Mouse (Mus musculus) NIH3T3 (cell line): ENCODE results near the gene Daglb.
A peak's percentile ranks its signal among the peaks of the same experiment; 100 is the strongest.

Experiments
- DNase-seq: peaks from one replicate; pipeline ENCODE4 v3.0.0-alpha.2; 2012; ENCODE audit warnings: low read depth

Daglb gene

GRCm38 (mm10) chr5:143464100-143464756, at the start of gene Daglb:
Gene Daglb, plus strand, starts transcription at chr5:143464584.
- peak; percentile 82 for DNase-seq

DNA sequence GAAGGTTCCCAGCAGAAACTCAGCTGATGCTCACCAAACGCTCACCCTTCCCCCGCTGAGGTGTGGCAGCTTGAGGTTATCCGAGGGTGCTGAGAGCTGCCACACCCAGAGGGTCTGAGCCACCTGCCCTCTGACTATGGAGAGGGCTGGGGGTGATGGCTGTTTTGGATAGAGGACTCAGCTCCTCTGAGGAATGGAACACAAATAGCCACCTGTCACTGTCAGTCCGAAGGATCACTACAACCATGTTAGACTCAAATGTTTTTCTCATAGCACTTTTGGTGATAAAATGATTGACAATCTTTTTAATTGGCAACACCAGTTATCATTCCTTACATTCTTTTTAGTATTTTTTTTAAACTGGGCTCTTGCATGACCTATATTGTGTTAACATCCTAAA, 42.9 kb upstream of the Daglb start:
- DNase-seq: no peak

DNA sequence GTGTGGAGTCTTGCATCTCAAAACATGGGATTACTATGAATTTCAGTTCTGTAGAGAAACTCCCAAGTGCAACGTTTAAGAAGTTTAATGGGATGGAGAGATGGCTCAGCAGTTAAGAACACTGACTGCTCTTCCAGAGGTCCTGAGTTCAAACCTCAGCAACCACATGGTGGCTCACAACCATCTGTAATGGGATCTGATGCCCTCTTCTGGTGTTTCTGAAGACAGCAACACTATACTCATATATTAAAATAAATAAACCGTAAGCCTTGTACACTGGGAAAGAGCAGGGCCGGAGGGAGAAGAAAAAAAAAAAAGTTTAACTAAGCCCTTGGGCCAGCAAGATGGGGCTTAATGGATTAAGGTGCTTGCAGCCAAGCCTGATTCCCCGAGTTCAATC, 41.4 kb upstream of the Daglb start:
- DNase-seq: no peak

DNA sequence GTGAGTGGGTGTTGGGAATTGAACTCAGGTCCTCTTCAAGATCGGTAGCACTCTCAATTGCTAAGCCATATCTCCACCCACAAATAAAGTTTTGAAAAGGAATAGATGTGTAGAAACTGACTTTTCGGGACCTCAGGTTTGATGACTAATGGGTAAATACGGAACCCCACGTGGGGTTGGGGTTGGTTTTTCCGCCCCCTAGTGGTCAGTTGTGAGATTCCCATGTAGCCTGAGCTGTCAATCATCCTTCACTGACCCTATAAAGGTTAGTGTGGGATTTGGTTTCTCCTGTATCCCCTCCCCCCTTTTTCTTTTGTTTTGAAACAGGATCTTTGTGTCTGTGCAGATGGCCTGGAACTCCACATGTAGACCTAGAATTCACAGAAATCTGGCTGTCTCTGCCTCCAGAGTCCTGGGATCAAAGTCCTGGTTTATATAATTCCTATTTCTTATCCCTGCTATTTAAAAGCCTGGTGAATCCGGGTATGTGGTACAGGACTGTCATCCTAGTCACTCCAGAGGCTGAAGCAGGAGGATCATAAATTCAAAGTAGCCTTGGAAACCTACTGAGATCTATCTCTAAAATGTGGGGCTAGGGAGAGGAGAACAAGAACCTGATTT, 40.4 kb upstream of the Daglb start:
- DNase-seq: peak; percentile 79

DNA sequence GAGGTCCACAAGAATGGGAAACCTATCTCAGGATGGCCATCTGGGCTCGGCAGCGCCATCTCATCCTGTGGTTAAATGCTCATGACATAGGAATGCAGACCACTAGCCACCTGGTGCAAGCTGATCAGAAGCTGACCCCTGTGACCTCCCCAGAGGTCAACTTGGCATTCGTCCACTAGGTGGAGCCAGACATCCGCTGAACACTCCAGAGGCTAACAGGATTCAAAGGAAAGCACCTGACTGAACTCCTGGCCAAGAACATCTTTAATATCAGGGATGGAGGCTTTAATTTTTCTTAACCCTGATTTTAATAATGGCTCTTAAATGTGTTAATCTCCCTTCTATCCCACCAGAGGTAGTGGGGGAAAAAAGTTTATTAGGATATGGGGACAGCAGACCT, 30.0 kb upstream of the Daglb start:
- DNase-seq: peak; percentile 83

DNA sequence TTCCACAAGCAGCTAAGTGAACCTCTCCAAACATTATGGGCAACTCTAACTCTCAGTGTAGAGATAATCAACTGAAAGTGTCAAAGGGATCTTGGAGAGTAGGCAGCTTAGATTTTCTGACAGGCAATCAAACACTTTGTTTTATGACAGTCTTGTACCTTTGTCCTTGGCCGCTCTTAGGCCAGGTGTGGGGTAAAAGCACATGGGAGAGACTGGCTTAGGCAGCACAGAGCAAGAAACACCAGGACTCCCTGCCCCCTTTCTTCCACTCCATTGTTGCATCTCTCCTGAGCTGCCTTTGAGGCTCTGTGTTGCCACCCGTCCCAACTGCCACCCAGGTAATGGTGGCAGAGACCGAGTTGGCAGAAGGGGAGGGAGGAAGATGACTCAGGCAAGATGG, 23.1 kb upstream of the Daglb start:
- DNase-seq: no peak

GRCm38 (mm10) chr5:143441753-143442152, 22.6 kb upstream of the Daglb start:
- no peak for DNase-seq

DNA sequence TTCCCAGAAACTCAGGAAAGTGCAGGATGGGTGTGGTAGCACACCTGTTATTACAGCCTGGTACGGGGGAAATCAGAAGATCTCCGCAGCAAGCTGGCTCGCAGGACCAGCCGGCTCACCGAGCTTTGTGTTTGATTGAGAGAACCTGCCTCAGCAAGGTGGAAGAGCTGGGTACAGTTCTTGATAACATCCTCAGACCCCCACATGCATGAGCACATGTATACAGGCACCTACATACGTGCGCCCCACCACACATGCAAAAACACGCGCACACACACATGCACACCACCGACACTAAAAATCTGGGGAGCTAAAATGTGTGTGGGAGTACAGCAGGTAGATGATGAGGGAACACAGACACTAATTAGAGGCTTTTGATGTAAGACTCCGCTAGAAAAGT, 713 bp upstream of the Daglb start:
- no peak for DNase-seq

GRCm38 (mm10) chr5:143464757-143465118, 354 bp downstream of the Daglb start:
- no peak for DNase-seq

GRCm38 (mm10) chr5:143465156-143466085, 1.0 kb downstream of the Daglb start:
- no peak for DNase-seq

- DNase-seq: no peak
Observed at GRCm38 (mm10) chr5:143466891-143467669, 2.7 kb downstream of the Daglb start.

DNA sequence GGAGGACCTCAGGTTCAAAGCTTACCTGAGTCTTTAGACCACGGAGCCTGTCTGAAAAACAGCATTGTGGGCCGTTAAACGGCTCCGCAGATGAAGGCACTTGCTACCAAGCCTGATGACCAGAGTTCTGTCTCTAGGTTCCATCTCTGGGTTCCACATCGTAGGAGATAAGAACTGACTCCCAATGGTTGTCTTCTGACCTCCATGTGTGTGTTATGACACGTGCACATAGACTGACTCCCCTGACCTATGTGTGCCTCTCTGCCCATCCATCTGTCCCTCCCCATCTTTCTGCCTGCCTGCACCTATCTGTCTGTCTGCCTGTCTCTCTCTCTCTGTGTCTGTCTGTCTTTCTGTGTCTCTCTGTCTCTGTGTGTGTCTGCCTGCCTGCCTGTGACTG, 3.5 kb downstream of the Daglb start:
- no peak for DNase-seq

DNA sequence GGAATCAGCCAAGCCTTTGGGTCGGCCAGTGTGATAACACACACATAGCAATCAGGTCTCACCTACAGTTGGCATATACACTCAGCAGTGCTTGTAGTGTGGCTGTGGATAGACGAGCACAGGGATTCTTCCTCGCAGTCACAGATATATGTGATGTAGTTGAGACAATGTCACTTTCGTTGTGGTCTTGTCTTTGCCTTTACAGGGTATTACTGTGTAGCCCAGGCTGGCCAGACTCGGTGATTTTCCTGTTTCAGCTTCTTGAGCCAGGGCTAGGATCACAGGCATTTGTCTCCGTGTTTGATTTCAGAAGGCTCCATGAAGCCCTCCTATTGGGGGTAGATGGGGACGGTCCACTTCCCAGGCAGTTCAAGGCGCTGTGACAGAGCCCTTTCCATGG, 5.2 kb downstream of the Daglb start:
- DNase-seq: no peak

GRCm38 (mm10) chr5:143470421-143471164, 6.2 kb downstream of the Daglb start:
- DNase-seq: peak; percentile 19

GRCm38 (mm10) chr5:143471165-143471546, 6.8 kb downstream of the Daglb start:
- DNase-seq: no peak

- DNase-seq: no peak
Observed at GRCm38 (mm10) chr5:143471953-143472618, 7.7 kb downstream of the Daglb start.

DNA sequence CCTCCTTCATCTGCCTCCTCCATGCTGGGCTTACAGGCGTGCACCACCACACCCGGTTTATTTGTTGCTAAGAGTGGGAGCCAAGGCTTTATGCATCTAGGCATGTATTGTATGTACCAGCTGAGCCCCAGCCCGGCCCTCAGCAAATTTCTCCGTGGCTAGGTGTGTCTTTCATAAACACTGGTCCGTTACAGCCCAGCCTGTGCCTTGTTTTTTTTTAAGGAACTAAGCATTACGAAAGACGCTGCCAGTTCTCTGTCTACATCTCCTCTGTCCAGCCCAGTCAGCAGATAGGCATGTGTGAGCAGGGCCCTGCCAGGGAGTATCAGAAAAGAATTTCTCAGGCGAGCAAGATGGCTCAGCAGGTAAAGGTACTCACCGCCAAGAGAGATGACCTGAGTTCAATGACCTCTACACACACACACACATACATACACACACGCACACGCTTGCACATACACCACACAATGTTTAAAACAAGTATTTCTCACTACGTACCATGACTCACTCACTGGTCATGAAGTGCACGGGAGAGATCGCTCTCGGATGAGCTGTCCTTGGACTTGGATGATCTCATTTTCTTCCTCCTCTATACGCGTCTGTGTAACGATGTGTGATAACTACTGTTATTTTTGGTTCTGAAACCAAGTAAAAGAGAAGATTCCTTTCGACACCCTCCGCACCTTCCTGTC, 10.9 kb downstream of the Daglb start:
- peak; percentile 84 for DNase-seq

GRCm38 (mm10) chr5:143476013-143476412, 11.6 kb downstream of the Daglb start:
- no peak for DNase-seq

- no peak for DNase-seq
Observed at GRCm38 (mm10) chr5:143477901-143478300, 13.5 kb downstream of the Daglb start.

GRCm38 (mm10) chr5:143484955-143485354, 20.6 kb downstream of the Daglb start:
- no peak for DNase-seq
